Mouse (Mus musculus) adrenal gland, adult 18-20 months (tissue): ENCODE results near the gene Fam19a4. TPM values are rescaled to one million over a fixed set of nuclear protein-coding genes. Genes with fewer than 3 reads are reported as not detected.

Experiments
- DNase-seq, 2 experiments: peaks; one replicate each; pipeline ENCODE4 v3.0.0; 2021 to 2022; ENCODE audit warnings: low spot score in 2 of 2
- long read RNA-seq, 2 experiments: library from polyadenylated mRNA; stranded (forward); transcript quantifications; one replicate each; pipeline ENCODE4 v2.0.0; 2021
- total RNA-seq, 2 experiments: library from RNA; stranded (reverse); gene quantifications; 1 replicate in 1 of 2; 2 replicates in 1 of 2; pipeline ENCODE4 v1.2.3; 2021

The Fam19a4 gene
- 1 to 10 TPM in 1 of 2 experiments, under 1 TPM in 1; 0.89 to 1.1 TPM for total RNA-seq
- long read RNA-seq, experiment 1, result 0 reads
- long read RNA-seq, experiment 2, partial matches to known transcripts, result 0 of 1 reads
- long read RNA-seq, experiment 2, other reads (novel, unspliced or antisense), result 0 of 1 reads

DNA sequence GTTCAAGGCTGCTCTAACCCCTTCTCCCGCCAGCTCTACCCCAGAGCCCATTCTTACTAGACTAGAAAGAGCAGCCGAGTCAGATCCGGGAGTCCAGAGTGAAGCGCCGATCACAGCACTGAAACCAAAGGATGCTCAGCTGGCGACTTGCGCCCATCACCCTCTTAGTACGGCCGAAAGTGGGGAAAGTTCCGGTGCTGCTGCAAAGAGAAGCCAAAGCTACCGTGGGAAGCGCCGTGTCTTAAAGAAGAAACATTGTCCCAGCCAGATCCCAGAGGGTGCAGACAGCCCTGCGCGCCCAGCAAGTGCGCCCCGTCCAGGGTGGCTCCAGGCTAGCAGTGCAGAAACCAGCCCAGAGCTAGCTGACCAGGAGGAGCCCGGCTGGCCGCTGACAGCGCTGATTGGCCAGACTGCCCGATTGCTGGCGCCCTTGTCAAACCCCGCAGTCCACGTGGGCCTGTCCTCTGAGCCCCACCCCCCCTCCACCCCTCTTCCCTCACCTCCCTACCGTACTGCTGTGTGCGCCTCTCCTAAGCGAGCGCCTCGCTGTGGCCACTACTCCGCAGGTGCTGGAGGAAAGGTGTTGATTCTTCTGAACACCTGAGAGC lies at the start of gene Fam19a4:
Fam19a4 (minus strand) TSS at position 340 of the 608 bp plus-strand sequence.
- DNase-seq, result peak; percentile 21 to 28

DNA sequence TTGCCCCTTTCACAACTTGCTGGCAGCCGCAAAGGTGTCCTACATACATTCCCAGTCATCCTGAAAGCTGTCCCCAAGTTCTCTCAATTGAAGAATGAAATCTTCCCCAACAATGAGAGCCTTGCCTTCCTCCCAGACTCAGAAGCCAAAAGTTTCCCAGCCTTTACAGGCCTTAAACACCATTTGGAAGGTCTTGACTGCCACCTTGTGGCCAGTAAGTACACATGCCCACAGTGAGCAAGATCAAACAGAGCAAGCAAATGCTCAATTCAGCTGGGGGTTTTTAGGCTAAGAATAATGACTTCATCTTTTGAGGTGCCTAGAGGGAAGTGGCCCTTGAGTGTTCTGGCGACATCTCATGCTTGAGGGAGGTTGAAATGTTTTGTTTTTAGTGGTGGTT lies 46.6 kb upstream of the Fam19a4 start:
- peak in 1 of 2 experiments; percentile 25 for DNase-seq

DNA sequence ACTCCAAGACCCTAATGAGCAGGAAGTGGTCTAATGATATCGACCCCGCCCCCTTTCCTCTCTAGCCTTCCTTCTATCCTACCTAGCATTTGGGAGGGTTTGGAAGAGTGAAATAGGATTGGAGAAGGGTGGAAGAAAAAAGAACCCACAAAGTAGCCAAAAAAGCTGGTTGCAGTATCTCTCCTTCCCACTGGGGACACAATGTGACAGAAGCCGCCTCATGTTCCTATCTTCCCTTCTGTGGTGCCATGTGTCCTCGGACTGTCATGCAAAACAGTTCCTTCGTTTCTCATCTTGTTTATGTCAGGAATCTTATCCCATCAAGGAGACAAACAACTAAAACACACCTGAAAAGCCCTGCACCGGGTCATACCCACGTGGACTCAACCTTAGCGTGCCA lies 45.9 kb upstream of the Fam19a4 start:
- DNase-seq, result no peak

DNA sequence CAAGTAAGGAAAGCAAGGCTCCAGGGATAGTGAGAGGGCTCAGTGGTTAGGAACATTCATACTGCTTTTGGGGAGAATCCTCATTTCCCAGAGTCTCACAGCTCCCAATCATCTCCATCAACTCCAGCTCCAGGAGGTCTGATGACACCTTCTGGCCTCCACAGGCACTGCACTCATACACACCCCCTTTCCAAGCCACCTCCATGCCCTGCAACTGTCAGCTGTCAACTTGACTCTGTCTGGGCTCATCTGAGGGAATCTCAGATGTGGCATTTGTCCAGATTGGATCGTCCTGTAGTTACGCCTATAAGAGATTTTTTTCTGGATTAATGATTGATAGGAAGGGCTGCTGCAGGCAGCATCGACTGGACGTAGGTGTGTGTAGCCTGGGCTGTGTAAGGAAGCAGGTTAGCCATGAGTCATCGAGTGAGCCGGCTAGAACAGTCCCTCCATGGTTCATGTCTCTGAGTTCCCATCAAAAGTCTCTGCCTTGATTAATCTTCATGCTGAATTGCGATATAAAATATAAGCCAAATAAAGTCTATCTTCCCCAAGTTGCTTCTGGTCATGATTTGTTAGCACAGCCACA lies 44.1 kb upstream of the Fam19a4 start:
- no peak for DNase-seq

DNA sequence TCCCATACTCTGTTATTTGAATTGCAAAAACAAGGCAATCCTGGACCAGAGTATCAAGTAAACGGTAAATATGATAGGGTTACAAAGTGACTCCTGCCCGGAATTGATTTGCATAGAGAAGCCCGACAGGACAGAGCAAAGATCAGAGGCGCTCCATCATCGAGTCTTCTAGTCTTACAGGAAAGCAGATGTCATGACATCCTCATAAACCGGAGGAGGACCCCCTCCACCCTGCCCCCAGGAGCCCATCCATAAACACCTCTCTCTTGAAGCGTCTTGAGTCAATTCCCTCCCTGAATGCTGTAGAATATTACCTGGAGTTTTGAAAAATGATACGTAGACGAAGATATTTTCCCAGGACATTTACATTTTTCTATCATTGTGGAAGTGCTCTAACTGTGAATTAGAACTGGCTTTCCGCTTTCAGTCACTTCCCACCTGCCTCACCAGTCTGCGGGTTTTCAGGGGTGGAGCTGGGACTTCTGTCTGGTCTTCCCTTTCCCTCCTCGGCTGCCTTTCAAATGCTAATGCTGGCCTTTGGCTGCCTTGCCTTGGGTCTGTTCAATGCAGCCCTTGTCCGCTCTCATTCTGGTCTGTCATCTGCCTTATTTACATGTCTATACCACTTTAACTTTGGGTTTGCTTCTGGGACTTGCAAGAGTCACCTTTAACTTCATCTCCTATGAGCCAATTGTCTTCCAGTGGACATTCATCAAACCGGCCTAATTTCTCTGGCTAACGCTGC lies 41.9 kb upstream of the Fam19a4 start:
- DNase-seq, result no peak

DNA sequence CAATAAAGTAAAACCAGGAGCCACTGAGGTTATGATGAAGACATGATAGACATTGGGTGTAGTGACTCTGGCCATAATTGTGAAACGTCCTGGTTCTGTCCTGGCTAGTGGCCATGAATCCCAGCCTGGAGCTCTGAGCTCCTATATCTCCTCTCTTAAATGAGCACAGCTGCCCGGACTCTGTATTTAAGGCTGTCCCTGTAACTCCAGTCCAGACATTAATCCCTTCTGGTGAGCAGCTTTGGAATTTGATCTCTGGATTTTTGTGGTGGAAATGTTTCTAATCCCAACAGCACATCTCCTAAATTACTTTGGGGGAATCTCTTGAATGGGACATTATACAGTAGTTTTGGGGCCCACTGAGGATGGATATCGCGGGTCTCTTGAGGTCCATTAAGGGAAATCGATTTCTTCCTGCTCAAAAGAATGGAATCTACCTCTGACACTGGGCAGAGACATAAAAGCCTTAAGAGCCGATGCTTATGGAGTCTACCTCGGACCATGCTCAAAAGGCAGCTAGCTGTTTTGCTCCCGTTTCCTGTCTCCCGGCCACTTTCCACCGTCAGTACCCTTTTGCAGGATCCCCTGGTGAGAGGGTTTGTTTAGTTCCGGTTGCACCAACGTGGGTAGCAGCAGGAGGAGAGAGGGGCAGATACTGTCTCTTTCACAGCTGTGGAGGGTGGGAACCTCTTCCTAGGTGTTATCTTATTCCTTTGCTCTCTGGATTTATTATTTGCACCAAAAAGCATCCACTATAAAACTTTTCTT lies 41.2 kb upstream of the Fam19a4 start:
- no peak for DNase-seq

DNA sequence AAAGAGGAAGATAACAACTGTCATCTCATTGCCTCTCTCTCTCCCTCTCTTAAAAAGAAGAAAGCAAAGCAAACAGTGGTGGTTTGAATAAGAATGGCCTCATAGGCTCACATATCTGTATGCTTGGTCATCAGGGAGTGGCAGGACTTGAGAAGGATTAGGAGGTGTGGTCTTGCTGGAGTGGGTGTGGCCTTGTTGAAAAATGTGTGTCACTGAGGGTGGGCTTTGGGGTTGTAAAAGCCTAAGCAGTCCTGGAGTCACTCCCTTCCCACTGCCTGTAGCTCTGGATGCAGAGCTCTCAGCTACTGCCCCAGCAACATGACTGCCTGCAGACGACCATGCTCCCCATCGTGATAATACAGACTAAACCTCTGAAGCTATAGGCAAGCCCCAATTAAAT lies 22.1 kb upstream of the Fam19a4 start:
- no peak for DNase-seq

DNA sequence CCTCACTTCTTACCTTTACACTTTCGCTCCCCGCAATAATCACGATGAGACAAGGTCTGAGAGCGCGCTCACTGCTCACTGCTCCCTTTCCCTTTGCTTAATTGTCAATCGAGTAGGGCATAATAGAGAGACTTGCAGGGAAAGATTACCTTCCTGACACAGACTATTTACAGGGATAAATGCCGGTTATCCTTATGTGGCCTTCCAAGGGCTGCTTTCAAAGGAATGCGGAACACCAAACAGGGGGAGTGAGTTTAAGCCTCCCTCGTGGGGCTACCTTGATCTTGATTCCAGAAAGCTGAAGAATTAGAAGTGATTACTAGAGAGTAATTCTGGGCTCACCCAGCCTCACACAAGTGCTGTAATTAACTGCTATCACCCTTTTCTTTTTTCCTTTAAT lies 19.8 kb upstream of the Fam19a4 start:
- no peak for DNase-seq

DNA sequence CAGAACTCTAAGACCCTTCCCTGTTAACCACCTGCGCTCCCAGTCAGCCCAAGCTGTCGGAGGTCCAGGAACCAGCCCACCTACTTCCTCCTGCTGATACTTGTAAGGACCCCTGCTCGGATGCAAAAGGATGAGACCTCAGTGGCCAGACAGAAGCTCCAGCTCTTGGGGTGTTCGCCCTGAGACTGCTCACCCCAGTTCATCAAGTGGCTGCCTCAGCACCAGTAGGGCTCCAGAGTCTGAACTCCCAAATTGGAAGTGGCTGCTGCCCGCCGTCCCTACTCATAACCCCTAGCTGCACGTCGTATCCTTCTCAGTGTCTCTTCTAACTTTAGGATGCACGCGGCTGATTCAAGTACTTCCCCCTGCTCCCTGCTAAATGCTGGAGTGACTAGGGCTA lies 614 bp downstream of the Fam19a4 start:
- DNase-seq, result no peak

DNA sequence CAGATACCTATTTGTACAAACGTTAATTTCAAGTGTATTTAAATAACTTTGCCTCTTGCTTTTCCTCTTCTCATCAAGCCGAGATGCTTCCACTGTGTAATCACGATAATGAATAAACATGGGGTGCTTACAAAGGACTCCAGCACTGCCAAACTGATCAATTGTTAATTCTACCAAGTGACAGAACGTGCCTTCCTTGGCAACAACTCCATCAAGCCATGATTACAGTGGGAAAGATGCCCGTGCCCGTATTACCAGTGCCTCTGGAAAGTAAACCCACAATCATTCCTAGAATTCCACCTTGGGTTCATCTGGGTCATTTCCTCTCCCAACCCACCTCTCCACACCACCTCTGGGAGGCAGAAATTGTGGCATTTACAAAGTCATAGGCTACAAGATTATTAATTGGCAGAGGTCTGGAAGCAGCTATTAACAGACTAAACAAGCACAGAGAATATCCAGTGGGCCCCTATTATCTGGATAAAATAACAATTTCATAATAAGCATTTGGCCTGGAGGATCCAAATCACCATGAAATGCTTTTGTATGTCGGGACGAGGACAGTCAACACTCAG lies 7.9 kb downstream of the Fam19a4 start:
- no peak for DNase-seq

DNA sequence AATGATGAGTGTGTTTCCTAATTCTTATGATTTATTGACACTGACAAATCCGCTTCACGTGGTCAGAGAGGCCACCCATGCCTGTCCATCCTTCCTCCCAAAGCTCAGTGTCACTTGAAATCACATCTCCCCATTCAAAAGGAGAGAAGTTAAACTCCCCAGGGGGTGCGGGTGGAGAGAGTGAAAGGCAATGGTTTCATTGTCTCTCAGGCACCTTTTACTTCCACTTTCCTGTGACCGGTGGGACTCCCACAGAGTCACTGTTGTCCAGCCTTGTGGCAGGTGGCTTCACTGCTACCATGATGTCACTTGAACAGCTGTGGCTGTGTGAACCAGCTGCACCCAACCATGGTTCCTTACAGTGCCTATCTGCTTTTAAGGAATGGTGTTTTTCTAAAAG lies 11.8 kb downstream of the Fam19a4 start:
- no peak for DNase-seq

DNA sequence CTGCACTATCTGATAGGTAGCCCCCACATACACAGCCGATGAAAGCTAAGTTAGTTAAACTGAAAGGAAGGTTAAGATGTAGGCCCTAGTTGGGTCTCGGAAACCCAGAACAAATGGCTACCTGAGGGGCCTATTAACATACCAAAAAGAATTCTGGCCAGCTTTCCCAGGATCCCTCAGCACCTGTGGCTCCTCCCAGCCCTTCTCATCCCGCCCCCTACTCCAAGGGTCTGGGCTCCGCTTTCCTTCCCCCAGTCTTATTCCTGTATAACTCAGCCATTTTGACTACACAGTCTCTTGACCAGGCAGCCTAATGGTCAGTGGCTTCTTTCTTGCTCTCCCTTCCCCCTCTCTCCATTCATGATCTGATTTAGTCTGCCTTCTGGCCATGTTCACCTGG lies 13.7 kb downstream of the Fam19a4 start:
- DNase-seq, result no peak

DNA sequence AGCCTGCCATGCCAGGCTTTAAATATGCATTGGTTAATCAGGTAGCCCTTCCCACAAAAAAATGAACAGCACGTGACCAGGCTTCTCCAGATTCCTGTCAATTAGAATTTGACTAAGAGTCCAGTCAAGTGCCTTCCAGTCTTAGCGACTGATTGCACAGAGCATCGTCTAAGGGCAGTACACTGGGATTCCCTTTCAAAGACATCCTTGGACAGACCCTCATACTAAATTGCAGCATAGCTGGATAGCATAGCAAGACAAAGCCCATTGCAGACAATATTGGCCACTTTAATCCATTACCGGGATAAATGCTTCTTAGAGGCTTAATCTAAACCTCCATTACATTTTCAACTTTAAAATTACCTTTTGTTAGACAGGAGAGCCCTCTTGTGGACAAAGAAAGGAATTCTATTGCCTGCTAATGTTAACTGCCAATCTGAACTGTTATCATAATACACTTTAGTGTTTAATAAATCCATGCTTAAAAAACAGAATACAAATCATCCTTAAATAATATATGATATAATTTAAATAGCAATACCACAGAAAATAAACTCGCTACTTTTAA lies 33.0 kb downstream of the Fam19a4 start:
- DNase-seq, result no peak

DNA sequence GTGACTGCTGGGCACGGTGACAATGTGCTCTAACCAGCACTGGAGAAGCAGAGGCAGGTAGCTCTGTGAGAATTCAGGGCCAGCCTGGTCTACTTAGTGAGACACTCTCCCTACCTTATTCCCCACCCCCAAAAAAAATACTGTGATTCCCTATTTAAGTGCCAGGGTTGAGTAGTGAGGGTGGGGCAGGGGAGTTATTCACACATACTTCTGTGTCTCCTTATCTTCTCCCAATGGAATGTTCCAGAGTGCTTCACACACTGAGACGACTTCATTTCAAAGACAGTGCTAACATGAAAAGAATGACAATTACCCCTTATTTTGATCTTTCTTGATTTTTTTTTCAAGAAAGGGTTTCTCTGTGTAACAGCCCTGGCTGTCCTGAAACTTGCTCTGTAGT lies 40.9 kb downstream of the Fam19a4 start:
- no peak for DNase-seq

DNA sequence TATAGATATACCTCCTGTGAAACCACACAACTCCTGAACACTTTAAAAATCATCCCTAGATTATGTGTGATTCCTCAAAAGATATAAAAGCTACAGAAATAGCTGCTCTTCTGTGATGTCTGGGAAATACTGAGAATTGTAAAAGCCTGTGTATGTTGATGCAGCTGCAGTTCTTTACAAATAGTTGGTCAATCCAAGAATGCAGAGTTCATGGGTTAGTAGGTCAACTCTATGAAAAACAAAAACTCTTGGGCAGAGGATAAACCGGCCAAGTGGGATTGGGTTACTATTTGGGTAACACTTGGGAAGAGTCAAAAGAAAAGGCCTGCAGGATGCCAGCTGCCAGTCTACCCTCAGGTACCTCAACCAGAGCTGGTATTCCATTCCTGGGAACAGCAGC lies 43.5 kb downstream of the Fam19a4 start:
- DNase-seq, result no peak

DNA sequence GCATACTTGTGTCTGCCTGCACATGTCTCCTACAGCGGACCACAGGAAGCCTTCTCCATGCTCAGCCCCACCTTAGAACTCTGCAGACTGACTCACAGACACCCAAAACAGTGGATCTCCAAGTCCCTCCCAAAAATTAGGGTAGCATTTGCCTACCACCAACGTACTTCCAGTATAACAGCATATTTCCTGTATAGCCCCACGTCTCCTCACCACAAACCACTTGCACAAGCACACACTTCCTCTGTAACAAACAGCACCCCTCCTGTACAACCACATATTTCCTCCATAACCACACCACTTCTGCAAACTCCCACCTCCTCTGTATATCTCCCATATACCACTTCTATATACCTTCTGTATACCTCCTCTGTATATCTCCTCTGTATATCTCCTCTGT lies 44.2 kb downstream of the Fam19a4 start:
- DNase-seq, result no peak

DNA sequence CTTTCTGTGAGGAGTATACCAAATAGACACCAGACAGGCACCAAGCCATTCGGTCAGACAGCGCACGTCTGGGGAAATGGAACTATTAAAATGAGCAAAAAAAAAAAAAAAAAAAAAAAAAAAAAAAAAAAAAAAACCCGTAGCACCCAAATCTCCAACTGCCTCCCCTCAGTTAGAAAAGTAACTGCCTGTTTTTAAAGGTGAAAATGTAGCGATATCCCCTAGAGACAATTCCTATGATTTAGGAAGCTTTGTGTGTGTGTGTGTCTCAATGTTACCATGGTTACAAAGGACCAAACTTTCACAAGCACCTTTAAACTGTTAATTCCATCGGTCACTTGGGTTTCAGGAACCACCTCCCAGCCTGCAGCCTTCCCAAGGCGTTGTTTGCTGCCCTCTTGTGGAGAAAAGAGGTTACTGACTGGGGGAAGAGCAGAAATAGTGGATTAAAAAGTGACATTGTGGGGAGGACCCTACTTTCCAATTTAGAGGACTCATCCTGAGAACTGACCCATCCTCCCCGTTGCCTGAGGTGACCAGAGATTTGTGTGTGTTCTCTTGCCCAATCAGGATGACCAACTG lies 53.6 kb downstream of the Fam19a4 start:
- peak; percentile 31 to 48 for DNase-seq

DNA sequence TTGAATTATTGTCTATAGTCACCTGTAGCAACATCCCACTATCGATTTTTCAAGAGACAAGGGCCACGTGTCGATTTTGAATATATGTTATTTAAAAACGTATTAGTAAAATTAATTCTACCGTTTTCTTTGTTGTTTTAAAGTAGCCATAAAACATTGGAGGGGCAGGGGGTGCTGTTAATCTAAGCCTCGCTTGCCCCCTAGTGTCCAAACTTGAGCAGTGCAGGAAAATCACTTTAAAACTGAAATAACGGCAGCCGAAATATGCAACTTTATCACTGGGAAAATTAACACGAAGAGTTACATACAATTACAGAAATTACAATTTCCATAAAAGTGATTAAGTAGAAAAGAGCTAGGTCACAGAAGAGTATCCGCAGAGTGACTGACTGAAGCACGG lies 55.2 kb downstream of the Fam19a4 start:
- peak in 1 of 2 experiments; percentile 15 for DNase-seq

DNA sequence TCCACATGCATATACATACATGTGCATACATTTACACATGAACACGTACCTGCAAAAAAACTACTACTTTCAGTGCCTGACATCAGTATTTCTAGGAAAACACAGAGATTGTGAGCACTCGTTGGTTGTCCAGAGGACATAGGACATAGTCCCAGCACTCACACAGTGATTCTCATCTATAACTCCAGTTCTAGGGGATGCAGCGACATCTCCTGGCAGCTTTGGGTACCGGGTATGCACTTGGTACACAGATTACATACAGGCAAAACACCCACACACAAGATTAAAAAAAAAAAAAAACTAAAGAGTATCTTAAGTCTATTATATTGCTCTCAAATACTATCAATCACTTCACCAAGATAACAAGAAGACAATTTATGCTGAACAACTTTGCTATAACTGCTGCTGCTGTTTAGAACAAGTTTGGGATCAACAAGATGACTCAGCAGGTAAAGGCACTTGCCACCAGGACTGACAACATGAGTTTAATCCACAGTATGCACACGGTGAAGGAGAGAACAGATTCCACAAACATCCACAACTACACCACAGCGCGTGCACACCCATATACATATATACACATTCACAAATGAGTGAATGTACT lies 64.6 kb downstream of the Fam19a4 start:
- DNase-seq, result no peak

DNA sequence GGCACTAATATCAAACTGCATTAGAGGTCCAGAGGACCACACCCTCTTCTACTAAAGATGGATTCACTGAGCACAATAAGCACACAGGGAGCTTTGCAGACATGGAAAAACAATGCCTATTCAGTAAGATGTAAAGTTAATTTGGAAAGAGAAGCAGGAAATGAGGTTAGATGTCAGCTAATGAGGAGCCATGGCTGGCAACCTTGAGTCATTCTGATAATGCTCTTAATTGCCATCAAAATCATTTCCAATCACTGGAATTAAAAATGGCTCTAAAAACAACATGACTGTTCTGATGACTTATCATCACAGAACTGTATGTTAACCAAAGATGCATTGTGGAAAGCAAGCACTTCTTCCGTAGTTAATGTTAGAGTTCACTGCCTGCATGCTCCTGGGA lies 68.5 kb downstream of the Fam19a4 start:
- no peak for DNase-seq
